Mouse (Mus musculus): ENCODE data around the gene Dyx1c1. TPM values are rescaled to one million over a fixed set of nuclear protein-coding genes. Genes with fewer than 3 reads are reported as not detected.

Dyx1c1 gene
- total RNA-seq, 2 experiments from 2014 or later, result 0.52 TPM; not detected in 1

- no peak for ATAC-seq (replicated peaks; ENCODE audit: poor library complexity, severe bottlenecking)
Observed at GRCm38 (mm10) chr9:72972435-72972834, 13.8 kb downstream of the Dyx1c1 start.

DNA sequence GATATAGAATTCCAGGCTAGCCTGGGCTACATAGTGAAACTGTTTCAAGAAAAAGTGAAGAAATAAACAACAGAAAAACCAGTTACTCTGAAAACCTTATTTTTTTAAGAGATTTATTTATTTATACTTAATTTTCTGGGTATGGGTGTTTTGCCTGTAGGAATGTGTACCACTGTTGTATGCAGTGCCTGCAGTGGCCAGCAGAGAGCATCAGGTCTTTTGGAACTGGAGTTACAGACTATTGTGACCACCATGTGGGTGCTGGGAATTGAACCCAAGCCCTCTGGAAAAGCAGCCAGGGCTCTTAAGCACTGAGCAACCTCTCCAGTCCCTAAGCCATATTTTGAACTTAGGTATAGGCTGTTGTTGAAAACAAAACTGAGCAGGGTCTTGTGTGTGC lies 14.4 kb downstream of the Dyx1c1 start:
- no peak for ATAC-seq (replicated peaks; ENCODE audit: poor library complexity, severe bottlenecking)

DNA sequence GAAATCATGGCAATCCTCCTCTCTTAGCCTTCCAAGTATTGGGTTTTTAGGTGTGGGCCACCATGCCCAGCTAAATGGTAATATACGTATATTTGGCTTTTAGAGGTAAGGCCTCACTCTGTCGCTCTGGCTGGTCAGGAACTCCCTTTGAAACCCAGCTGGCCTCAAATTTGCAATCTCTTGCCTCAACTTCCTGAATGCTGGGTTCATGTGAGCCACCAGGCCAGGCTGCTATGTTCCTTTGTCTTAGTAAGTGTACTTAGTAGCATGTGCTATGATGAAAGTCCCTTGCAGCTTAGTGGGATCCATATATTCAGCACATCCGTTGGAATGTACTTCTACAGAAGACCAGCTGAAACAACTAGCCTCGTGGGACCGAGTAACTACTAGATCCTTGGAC lies 16.1 kb downstream of the Dyx1c1 start:
- ATAC-seq (replicated peaks; ENCODE audit: poor library complexity, severe bottlenecking), result peak; percentile 85

GRCm38 (mm10) chr9:72975242-72975641 lies 16.7 kb downstream of the Dyx1c1 start:
- ATAC-seq (replicated peaks; ENCODE audit: poor library complexity, severe bottlenecking), result no peak

- ATAC-seq (replicated peaks; ENCODE audit: poor library complexity, severe bottlenecking), result no peak
Observed at GRCm38 (mm10) chr9:72983066-72983465, 24.5 kb downstream of the Dyx1c1 start.

GRCm38 (mm10) chr9:72985250-72986220 lies 26.9 kb downstream of the Dyx1c1 start, which contains the start of the genes Ccpg1os and Ccpg1:
TSS of gene Ccpg1os (minus strand) at chr9:72985382.
TSS of gene Ccpg1 (plus strand) at chr9:72985429.
- peak; percentile 97 for ATAC-seq (replicated peaks; ENCODE audit: poor library complexity, severe bottlenecking)

DNA sequence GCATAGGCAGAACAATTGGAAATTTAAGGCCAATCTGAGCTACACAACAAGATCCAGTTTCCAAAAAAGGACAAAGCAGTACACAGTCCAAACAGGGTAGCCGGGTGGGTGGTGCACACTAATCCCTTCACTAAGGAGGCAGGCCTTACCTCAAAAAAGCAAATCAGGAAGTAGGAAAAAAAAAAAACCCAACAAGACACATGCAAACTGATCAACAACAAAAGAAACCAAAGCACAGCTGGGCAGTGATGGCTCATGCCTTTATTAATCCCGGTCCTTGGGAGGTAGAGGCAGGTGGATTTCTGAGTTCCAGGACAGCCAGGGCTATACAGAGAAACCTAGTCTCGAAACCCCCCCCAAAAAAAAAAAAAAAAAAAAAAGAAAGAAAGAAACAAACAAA lies 29.1 kb downstream of the Dyx1c1 start:
- ATAC-seq (replicated peaks; ENCODE audit: poor library complexity, severe bottlenecking), result no peak

DNA sequence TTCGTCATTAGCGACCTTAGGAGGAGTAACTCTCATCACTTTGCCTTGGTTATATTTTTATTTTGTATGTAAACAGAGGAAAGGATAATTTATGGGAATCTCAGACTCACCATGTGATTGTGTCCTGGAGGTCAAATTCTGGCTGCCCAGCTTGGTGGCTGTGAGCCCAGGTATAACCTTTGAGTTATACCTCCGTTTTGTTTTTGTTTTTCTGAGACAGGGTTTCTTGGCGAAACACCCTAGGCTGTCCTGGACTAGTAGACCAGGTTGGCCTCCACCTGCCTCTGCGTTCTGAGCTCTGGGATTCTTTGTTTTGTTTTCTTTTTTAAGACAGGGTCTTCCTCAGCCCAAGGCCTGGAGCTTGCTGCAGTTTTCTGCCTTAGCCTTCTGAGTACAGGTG lies 30.1 kb downstream of the Dyx1c1 start:
- no peak for ATAC-seq (replicated peaks; ENCODE audit: poor library complexity, severe bottlenecking)

DNA sequence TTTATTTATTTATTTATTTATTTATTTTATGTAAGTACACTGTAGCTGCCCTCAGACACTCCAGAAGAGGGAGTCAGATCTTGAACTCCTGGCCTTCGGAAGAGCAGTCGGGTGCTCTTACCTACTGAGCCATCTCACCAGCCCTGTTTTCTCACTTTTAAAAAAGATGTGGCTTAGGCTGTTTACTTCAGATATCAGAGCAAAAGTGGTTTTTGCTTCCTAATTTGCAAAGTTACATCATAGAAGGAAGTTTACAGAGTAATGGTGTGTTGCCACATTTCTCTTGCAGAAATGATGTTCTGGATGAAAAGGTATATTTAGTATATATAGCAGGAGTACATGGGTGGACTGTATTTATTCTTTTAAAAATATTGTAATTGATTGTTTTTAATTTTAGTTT lies 32.8 kb downstream of the Dyx1c1 start:
- ATAC-seq (replicated peaks; ENCODE audit: poor library complexity, severe bottlenecking), result peak; percentile 77

DNA sequence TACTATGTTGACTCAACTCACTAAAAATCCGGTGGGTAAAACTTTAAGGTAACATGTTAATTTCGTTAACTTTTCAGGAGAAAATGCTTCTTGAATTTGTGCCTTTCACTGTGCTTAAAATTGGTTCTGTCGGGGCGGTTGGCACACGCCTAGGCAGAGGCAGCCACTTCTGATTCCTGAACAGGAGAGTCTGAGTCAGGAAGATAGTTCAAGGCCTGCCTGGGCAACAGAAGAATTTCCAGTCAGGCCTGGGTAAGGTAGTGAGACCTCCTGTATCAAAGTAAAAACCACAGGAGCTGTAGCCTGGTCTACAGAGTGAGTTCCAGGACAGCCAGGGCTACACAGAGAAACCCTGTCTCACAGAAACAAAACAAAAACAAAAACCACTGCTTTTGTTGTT lies 34.0 kb downstream of the Dyx1c1 start:
- ATAC-seq (replicated peaks; ENCODE audit: poor library complexity, severe bottlenecking), result no peak

DNA sequence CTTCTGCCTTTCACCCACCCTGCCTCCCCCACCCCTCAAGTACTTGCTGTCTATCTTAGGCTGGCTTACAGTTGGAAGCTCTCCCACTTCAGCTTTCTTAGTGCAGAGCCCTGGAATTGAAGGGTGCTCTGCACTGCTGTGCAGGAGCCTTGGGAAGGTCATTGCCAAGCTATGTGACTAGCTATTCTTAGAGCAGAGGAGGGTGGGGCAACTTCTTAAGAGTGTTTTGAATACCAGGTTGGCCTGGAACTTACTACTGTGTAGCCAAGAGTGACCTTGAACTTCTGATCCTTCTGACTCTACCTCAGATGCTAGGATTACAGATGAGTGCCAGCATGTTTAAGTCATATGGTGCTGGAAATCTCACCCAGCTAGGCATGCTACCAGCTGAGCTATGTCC lies 37.6 kb downstream of the Dyx1c1 start:
- ATAC-seq (replicated peaks; ENCODE audit: poor library complexity, severe bottlenecking), result no peak

GRCm38 (mm10) chr9:72996806-72997205 lies 38.2 kb downstream of the Dyx1c1 start:
- no peak for ATAC-seq (replicated peaks; ENCODE audit: poor library complexity, severe bottlenecking)

- ATAC-seq (replicated peaks; ENCODE audit: poor library complexity, severe bottlenecking), result no peak
Observed at GRCm38 (mm10) chr9:73000487-73000886, 41.9 kb downstream of the Dyx1c1 start.

DNA sequence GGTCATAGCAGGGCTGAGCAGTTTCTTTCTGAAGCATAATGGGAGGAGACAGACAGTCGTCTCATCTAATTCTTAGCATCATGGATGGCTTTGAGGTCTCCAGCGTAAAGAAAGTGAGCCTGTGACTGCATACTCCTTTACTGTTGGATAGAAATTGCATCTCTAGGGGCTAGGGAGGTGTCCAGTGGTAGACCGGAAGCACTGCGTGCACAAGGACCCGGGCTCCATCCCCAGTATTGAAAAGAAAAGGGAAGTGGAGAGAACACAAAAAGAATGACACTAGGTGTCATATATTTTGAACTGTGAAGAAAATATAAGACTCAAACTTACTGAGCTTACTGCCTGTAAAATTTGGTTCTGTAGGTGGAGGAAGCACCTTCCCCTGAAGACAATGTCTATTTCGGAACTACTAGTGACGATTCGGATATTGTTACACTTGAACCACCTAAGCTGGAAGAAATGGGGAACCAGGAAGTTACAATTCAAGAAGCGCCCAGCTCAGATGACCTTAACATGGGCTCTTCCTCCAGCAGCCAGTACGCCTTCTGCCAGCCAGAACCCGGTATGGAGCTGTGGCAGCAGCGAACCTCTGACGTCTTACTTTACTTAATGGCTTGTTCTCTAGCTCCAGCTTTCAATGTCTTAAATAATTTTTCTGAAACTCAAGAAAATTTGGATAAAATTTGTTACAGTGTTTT lies 42.9 kb downstream of the Dyx1c1 start:
- peak; percentile 62 for ATAC-seq (replicated peaks; ENCODE audit: poor library complexity, severe bottlenecking)

DNA sequence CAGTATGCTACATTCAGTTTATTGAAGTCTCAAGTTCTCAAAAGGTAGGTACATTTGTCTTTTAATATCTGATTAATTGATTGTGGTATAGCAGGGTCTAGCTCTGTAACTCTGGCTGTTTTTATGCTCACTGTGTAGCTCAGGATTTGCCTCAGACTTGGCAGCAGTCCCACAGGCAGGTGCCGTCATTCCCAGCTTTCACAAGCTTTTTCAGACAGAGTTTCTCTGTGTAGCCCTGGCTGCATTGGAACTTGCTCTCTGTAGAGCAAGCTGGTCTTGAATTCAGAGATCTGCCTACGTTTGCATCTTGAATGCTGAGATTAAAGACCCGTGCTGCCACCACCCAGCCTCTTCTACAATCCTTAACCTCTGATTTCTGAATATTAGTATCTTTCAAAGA lies 43.6 kb downstream of the Dyx1c1 start:
- no peak for ATAC-seq (replicated peaks; ENCODE audit: poor library complexity, severe bottlenecking)

DNA sequence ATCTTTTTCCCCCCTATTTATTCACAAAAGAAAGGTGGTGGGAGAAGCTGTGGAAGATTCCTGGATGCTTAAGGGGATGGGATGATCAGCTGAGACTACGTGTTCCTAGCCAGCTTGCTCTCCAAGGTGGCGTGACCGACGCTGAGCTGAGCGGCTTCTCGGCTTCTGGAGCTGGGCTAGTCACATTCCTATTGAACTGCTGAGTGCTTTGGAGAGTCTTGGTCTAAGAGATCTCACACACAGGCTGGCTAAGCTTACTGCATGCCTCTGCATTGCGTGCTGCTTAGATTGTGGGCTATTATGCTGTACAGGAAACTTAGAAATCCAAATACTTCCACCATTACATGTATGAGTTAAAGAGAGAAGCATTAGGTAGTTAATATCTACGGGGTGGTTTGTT lies 45.5 kb downstream of the Dyx1c1 start:
- ATAC-seq (replicated peaks; ENCODE audit: poor library complexity, severe bottlenecking), result no peak

GRCm38 (mm10) chr9:73005106-73005505 lies 46.5 kb downstream of the Dyx1c1 start:
- no peak for ATAC-seq (replicated peaks; ENCODE audit: poor library complexity, severe bottlenecking)

DNA sequence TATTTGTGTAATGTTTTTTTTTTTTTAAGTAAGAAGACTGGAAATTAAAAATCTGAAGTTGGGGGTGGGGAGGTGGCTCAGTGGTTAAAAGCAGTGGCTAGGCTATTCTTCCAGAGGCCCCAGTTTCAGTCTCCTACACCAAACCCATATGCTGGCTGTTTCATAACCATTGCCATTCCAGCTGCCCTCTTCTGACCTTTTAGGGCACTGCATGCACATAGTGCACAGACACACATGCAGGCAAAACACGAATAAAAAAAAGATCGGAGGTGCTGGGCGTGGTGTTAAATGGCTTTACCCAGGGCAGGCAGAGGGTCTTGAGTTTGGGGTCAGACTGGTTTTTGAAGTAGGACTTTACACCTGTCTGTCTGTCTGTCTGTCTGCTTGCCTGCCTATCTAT lies 47.6 kb downstream of the Dyx1c1 start:
- ATAC-seq (replicated peaks; ENCODE audit: poor library complexity, severe bottlenecking), result no peak

DNA sequence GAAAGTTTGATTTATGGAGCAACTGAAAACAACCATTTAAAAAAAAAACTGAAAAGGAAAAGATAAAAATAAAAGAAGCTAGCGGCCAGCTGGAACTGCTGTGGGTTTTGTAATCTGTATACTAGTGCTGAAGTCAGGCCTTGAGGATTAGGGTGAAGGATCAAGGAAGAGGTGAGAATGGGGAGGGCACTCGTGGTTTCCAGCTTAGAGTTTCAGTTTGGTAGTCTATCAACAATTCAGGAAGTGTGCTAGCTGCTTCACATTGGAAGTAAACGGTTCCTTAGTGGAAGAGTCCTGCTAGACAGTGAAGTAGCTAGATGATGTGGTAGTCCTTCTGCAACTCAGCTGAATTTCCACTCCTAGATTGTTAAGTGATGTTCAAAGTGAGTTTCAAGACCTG lies 49.8 kb downstream of the Dyx1c1 start:
- peak; percentile 71 for ATAC-seq (replicated peaks; ENCODE audit: poor library complexity, severe bottlenecking)

- no peak for ATAC-seq (replicated peaks; ENCODE audit: poor library complexity, severe bottlenecking)
Observed at GRCm38 (mm10) chr9:73012629-73013028, 54.0 kb downstream of the Dyx1c1 start.

GRCm38 (mm10) chr9:73014724-73015123 lies 56.1 kb downstream of the Dyx1c1 start:
- ATAC-seq (replicated peaks; ENCODE audit: poor library complexity, severe bottlenecking), result no peak

All from granulocyte monocyte progenitor cell, adult 5-6 weeks (primary cell).